Mouse (Mus musculus): ENCODE measurements around the gene Armh4. TPM values are rescaled to one million over a fixed set of nuclear protein-coding genes. Genes with fewer than 3 reads are reported as not detected.
"Not testable (repeated sequence)": the region's sequence is repeated elsewhere in the genome, so short reads cannot be mapped to it uniquely, and the experiment has no call there.

Armh4 gene
- 13.3 and 14.6 TPM in 2 replicates for polyA plus RNA-seq (2015; fragmentation: Nextera tagmentation; extraction: Ambion mirVana)

- H3K4me3 ChIP-seq (ENCODE audit: low read length), result peak within 1 kb of the TSS; percentile 71
- H3K9me3 ChIP-seq (ENCODE audit: control insufficient read depth, low read length), result no peaks in the 10 kb centered on the region
- H3K9ac ChIP-seq (ENCODE audit: low read depth, low read length), result peak within 1 kb of the TSS; percentile 67
- peak within 1 kb of the TSS; percentile 73 for H3K27ac ChIP-seq (ENCODE audit: low read length)
- H3K36me3 ChIP-seq (ENCODE audit: control insufficient read depth, insufficient read depth, low read length), result no peaks in the 10 kb centered on the region
- H3K4me2 ChIP-seq (ENCODE audit: low read depth, low read length), result peak within 1 kb of the TSS; percentile 75
- H3K4me1 ChIP-seq (ENCODE audit: control insufficient read depth, insufficient read depth, low read length), result peaks cover 5% of the 10 kb centered on the region; the same call in 1 of the 2 replicates
- peak; percentile 100 for ATAC-seq
- 2% methylated on average over 24 of the region's 24 CpGs for WGBS
- no peaks in the 10 kb centered on the region for H3K27me3 ChIP-seq (replicated peaks; ENCODE audit: control insufficient read depth, insufficient read depth, low read length)
These were observed at the start of gene Armh4 for GRCm38 (mm10) chr14:49782715-49783531. Gene Armh4 (minus strand): TSS chr14:49783383.

GRCm38 (mm10) chr14:49829192-49830171, 46.3 kb upstream of the Armh4 start:
- H3K4me2 ChIP-seq (ENCODE audit: low read depth, low read length), result peak overlapping the region; percentile 45
- no peak overlapping the region for H3K9ac ChIP-seq (ENCODE audit: low read depth, low read length)
- no peak overlapping the region for H3K27ac ChIP-seq (ENCODE audit: low read length)
- no peaks in the 10 kb centered on the region for H3K9me3 ChIP-seq (ENCODE audit: control insufficient read depth, low read length)
- H3K4me3 ChIP-seq (ENCODE audit: low read length), result peak overlapping the region; percentile 18; the same call in 1 of the 2 replicates
- H3K36me3 ChIP-seq (ENCODE audit: control insufficient read depth, insufficient read depth, low read length), result no peaks in the 10 kb centered on the region
- no peaks in the 10 kb centered on the region; the same call in 1 of the 2 replicates for H3K4me1 ChIP-seq (ENCODE audit: control insufficient read depth, insufficient read depth, low read length)
- 17% methylated on average over 17 of the region's 17 CpGs for WGBS
- H3K27me3 ChIP-seq (replicated peaks; ENCODE audit: control insufficient read depth, insufficient read depth, low read length), result no peaks in the 10 kb centered on the region
- ATAC-seq, result no peak

- H3K36me3 ChIP-seq (ENCODE audit: control insufficient read depth, insufficient read depth, low read length); H3K9ac ChIP-seq (ENCODE audit: low read depth, low read length); H3K27ac ChIP-seq (ENCODE audit: low read length); H3K4me2 ChIP-seq (ENCODE audit: low read depth, low read length); H3K27me3 ChIP-seq (replicated peaks; ENCODE audit: control insufficient read depth, insufficient read depth, low read length); H3K4me3 ChIP-seq (ENCODE audit: low read length); H3K9me3 ChIP-seq (ENCODE audit: control insufficient read depth, low read length); H3K4me1 ChIP-seq (ENCODE audit: control insufficient read depth, insufficient read depth, low read length); ATAC-seq: not testable (repeated sequence)
- WGBS, result 76% methylated on average over 8 of the region's 8 CpGs
These were observed 36.7 kb upstream of the Armh4 start for GRCm38 (mm10) chr14:49819721-49820440.

GRCm38 (mm10) chr14:49818713-49819208, 35.6 kb upstream of the Armh4 start:
- H3K4me3 ChIP-seq (ENCODE audit: low read length); H3K4me1 ChIP-seq (ENCODE audit: control insufficient read depth, insufficient read depth, low read length); H3K9me3 ChIP-seq (ENCODE audit: control insufficient read depth, low read length); H3K36me3 ChIP-seq (ENCODE audit: control insufficient read depth, insufficient read depth, low read length); ATAC-seq; H3K9ac ChIP-seq (ENCODE audit: low read depth, low read length); H3K27ac ChIP-seq (ENCODE audit: low read length); H3K4me2 ChIP-seq (ENCODE audit: low read depth, low read length); H3K27me3 ChIP-seq (replicated peaks; ENCODE audit: control insufficient read depth, insufficient read depth, low read length): not testable (repeated sequence)
- WGBS, result 86% methylated on average over 6 of the region's 6 CpGs

- WGBS, result 78% methylated on average over 9 of the region's 9 CpGs
These were observed 29.8 kb upstream of the Armh4 start for GRCm38 (mm10) chr14:49812966-49813365.

GRCm38 (mm10) chr14:49805051-49805450, 21.9 kb upstream of the Armh4 start:
- not testable (repeated sequence) for H3K9ac ChIP-seq (ENCODE audit: low read depth, low read length); H3K27me3 ChIP-seq (replicated peaks; ENCODE audit: control insufficient read depth, insufficient read depth, low read length); H3K4me1 ChIP-seq (ENCODE audit: control insufficient read depth, insufficient read depth, low read length); H3K27ac ChIP-seq (ENCODE audit: low read length); H3K9me3 ChIP-seq (ENCODE audit: control insufficient read depth, low read length); H3K36me3 ChIP-seq (ENCODE audit: control insufficient read depth, insufficient read depth, low read length); ATAC-seq; H3K4me2 ChIP-seq (ENCODE audit: low read depth, low read length); H3K4me3 ChIP-seq (ENCODE audit: low read length)

More at GRCm38 (mm10) chr14:49812966-49813365, 29.8 kb upstream of the Armh4 start:
- H3K4me3 ChIP-seq (ENCODE audit: low read length); H3K4me1 ChIP-seq (ENCODE audit: control insufficient read depth, insufficient read depth, low read length); H3K9me3 ChIP-seq (ENCODE audit: control insufficient read depth, low read length); H3K4me2 ChIP-seq (ENCODE audit: low read depth, low read length); ATAC-seq; H3K9ac ChIP-seq (ENCODE audit: low read depth, low read length); H3K27me3 ChIP-seq (replicated peaks; ENCODE audit: control insufficient read depth, insufficient read depth, low read length); H3K27ac ChIP-seq (ENCODE audit: low read length); H3K36me3 ChIP-seq (ENCODE audit: control insufficient read depth, insufficient read depth, low read length): not testable (repeated sequence)

GRCm38 (mm10) chr14:49801444-49801843, 18.3 kb upstream of the Armh4 start:
- no peak for ATAC-seq
- Histone ChIP-seq H3K27me3 (replicated peaks; ENCODE audit: control insufficient read depth, insufficient read depth, low read length) (no peaks in the 10 kb centered on the region), H3K36me3 (ENCODE audit: control insufficient read depth, insufficient read depth, low read length) (no peaks in the 10 kb centered on the region), H3K4me3 (ENCODE audit: low read length) (no peak overlapping the region), H3K4me1 (ENCODE audit: control insufficient read depth, insufficient read depth, low read length) (no peaks in the 10 kb centered on the region), H3K9ac (ENCODE audit: low read depth, low read length) (no peak overlapping the region), H3K27ac (ENCODE audit: low read length) (no peak overlapping the region), H3K9me3 (ENCODE audit: control insufficient read depth, low read length) (no peaks in the 10 kb centered on the region), H3K4me2 (ENCODE audit: low read depth, low read length) (no peak overlapping the region)
- WGBS, result 12% methylated on average over 4 of the region's 4 CpGs

GRCm38 (mm10) chr14:49793948-49794347, 10.8 kb upstream of the Armh4 start:
- WGBS, result 84% methylated on average over 4 of the region's 4 CpGs
- Histone ChIP-seq H3K27me3 (replicated peaks; ENCODE audit: control insufficient read depth, insufficient read depth, low read length) (no peaks in the 10 kb centered on the region), H3K9ac (ENCODE audit: low read depth, low read length) (no peak overlapping the region), H3K4me1 (ENCODE audit: control insufficient read depth, insufficient read depth, low read length) (no peaks in the 10 kb centered on the region), H3K36me3 (ENCODE audit: control insufficient read depth, insufficient read depth, low read length) (no peaks in the 10 kb centered on the region), H3K4me2 (ENCODE audit: low read depth, low read length) (no peak overlapping the region), H3K4me3 (ENCODE audit: low read length) (no peak overlapping the region), H3K9me3 (ENCODE audit: control insufficient read depth, low read length) (no peaks in the 10 kb centered on the region), H3K27ac (ENCODE audit: low read length) (no peak overlapping the region)
- no peak for ATAC-seq

Measured in intestine, embryonic 16.5 days (tissue).